Mouse (Mus musculus) brain, embryonic 14.5 days (tissue): ENCODE data around the gene Fnbp4.

Experiments
- CTCF ChIP-seq: fragments of 200-500 bp; IDR thresholded peaks from 2 replicates; pipeline ENCODE4 v1.5.1; 2012; ENCODE audit warnings: inconsistent platforms, mild to moderate bottlenecking, moderate library complexity, borderline replicate concordance; ENCODE audit not compliant: insufficient read depth, insufficient read length; ENCODE audit errors: extremely low read depth
- POLR2A ChIP-seq: fragments of 200-500 bp; IDR thresholded peaks from 2 replicates; pipeline ENCODE4 v1.6.1; 2012; ENCODE audit warnings: mild to moderate bottlenecking, inconsistent platforms, borderline replicate concordance; ENCODE audit not compliant: poor library complexity, insufficient read depth, insufficient read length, severe bottlenecking; ENCODE audit errors: extremely low read depth

GRCm38 (mm10) chr2:90745740-90746537 is 769 bp downstream of the Fnbp4 start:
- TF ChIP-seq CTCF, result no peak
- no peak for TF ChIP-seq POLR2A
